Mouse (Mus musculus) bone marrow, adult 2 months (tissue): ENCODE data around the gene C8b.

ENCODE experiments used
- CTCF ChIP-seq: fragments of 200-500 bp; IDR thresholded peaks from 2 replicates; pipeline ENCODE4 v1.5.1; 2011; ENCODE audit warnings: low read length, control low read depth; ENCODE audit not compliant: control insufficient read depth, insufficient read depth
- POLR2A ChIP-seq: fragments of 200-500 bp; IDR thresholded peaks from 2 replicates; pipeline ENCODE4 v1.6.1; 2011; ENCODE audit warnings: low read depth, mild to moderate bottlenecking, control low read depth, low read length, borderline replicate concordance; ENCODE audit not compliant: control insufficient read depth

GRCm38 (mm10) chr4:104716506-104716905 lies 49.6 kb upstream of the C8b start:
- no peak for TF ChIP-seq CTCF
- TF ChIP-seq POLR2A = no peak
